Mouse (Mus musculus): ENCODE measurements around the gene AA792892. TPM values are rescaled to one million over a fixed set of nuclear protein-coding genes. Genes with fewer than 3 reads are reported as not detected.
"Not testable (repeated sequence)": the region's sequence is repeated elsewhere in the genome, so short reads cannot be mapped to it uniquely, and the experiment has no call there.

AA792892 gene
- total RNA-seq (2021): not detected

DNA sequence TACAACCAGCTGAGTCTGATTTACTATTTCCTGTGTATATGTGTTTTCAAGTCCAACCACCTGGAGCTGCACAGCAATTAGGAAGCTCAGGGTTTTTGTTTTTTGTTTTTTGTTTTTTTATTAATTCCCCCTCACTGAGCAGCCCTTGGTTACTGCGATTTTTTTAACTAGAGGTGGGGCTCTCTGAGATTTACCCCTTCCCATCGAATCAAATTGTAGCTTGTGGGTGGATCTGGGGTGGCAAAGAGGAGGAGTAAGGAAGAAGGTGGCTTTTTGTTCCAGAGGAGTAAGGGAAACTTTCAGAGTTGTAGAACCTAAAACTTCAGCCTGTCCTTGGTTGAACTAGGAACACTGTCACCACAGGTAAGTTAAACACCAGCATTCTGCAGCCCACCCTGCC lies at the start of gene AA792892:
Gene AA792892, plus strand, starts transcription at position 301 of the 400 bp plus-strand sequence.
- DNase-seq (ENCODE audit: low spot score in 2 of 2); intact Hi-C loops (cut with DNase I): not testable (repeated sequence)

- intact Hi-C loops (cut with DNase I); DNase-seq (ENCODE audit: low spot score in 2 of 2): not testable (repeated sequence)
Observed at GRCm38 (mm10) chr5:94306696-94307095, 32.9 kb upstream of the AA792892 start, which contains the start of gene A430089I19Rik. Gene A430089I19Rik, minus strand, starts transcription at chr5:94306796.

- intact Hi-C loops (cut with DNase I); DNase-seq (ENCODE audit: low spot score in 2 of 2): not testable (repeated sequence)
Observed at GRCm38 (mm10) chr5:94314135-94314534, 25.4 kb upstream of the AA792892 start, which contains the start of gene Gm6502. Gene Gm6502, plus strand, starts transcription at chr5:94314435.

Other genes with a start within 250 kb of the AA792892 start
- gene Gm3106, start 121.7 kb upstream of the AA792892 start, total RNA-seq (2021): not detected
- gene A430089I19Rik, start 33.0 kb upstream of the AA792892 start, total RNA-seq (2021): not detected
- gene Gm6502, start 25.3 kb upstream of the AA792892 start, total RNA-seq (2021): not detected
- gene Gm7682, start 106.0 kb downstream of the AA792892 start, total RNA-seq (2021): not detected
- not detected for gene Gm3139, start 186.5 kb downstream of the AA792892 start, total RNA-seq (2021)